Mouse (Mus musculus) left cerebral cortex, adult 2 months (tissue): ENCODE measurements at regions not wholly inside any gene's neighbourhood (a gene's known extent, or its start where the extent isn't known, plus 50 kb on each side); places are given as distances from the start of the nearest gene placed in this dataset.

Source experiments
- DNase-seq, 2 experiments: peaks; one replicate each; pipeline ENCODE4 v3.0.0; 2021 to 2022; ENCODE audit warnings: low spot score in 2 of 2, mixed read lengths in 1 of 2; ENCODE audit errors: extremely low spot score in 1 of 2
- H3K27ac ChIP-seq: fragments of 200-600 bp; 2 replicates; pipeline ENCODE4 v1.8.1; 2022
- H3K4me3 ChIP-seq: fragments of 200-600 bp; 2 replicates; pipeline ENCODE4 v1.8.1; 2022
- CTCF ChIP-seq: fragments of 200-600 bp; IDR thresholded peaks from 2 replicates; pipeline ENCODE4 v1.8.1; 2022; ENCODE audit warnings: antibody characterized with exemption, mild to moderate bottlenecking, moderate library complexity
- intact Hi-C: fragments of 180-260 bp; cut with DNase I; formaldehyde crosslinking; loops from one replicate; pipeline ENCODE4 v1.15.1; 2025

- H3K27ac ChIP-seq, result no peak overlapping the region
- no peak for TF ChIP-seq CTCF
- intact Hi-C loops, result no loop called here
- H3K4me3 ChIP-seq, result no peak overlapping the region
- DNase-seq, result no peak
These were observed 525.6 kb upstream of the Man1a start for GRCm38 (mm10) chr10:54601993-54602392.

GRCm38 (mm10) chr10:54595072-54595471 lies 518.7 kb upstream of the Man1a start:
- DNase-seq, result no peak
- intact Hi-C loops, result no loop called here
- H3K4me3 ChIP-seq, result no peak overlapping the region
- H3K27ac ChIP-seq, result no peak overlapping the region
- TF ChIP-seq CTCF, result no peak

DNA sequence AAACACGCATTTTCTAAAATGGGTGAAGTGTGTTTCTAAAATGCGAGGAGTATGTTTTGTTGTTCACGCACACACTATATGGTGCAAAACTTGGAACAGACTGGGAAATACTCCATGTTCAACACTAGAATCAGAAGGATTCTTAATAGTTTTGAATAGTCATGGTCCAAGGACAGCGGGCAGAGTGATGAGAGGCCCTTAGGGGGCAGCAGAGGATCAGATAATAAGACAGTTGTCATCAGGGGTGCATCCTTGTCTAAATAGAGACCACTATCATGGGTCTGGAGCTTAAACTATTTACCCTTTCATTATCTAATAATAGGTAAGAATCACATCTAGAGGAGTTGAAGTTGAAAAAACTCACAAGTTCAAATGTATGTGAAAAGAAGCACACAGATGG lies 482.2 kb upstream of the Man1a start:
- peak; percentile 59 for TF ChIP-seq CTCF
- intact Hi-C loops, result loop anchor here (1.0 to 10.0 kb wide), 5 partner anchors 481 to 1779 kb away; partner anchors contain the start of gene Man1a
- Histone ChIP-seq H3K4me3 (no peak overlapping the region), H3K27ac (no peak overlapping the region)
- DNase-seq, result no peak

GRCm38 (mm10) chr10:54551734-54552397 lies 475.5 kb upstream of the Man1a start:
- TF ChIP-seq CTCF, result no peak

GRCm38 (mm10) chr10:54550665-54551064 lies 474.3 kb upstream of the Man1a start:
- Histone ChIP-seq H3K27ac (no peak overlapping the region), H3K4me3 (no peak overlapping the region)
- TF ChIP-seq CTCF, result no peak
- intact Hi-C loops, result loop anchor here (10.0 kb wide), 2 partner anchors 686 to 1214 kb away; no protein-coding TSS in a partner anchor
- no peak for DNase-seq

More at GRCm38 (mm10) chr10:54551734-54552397, 475.5 kb upstream of the Man1a start:
- H3K4me3 ChIP-seq, result no peak overlapping the region
- H3K27ac ChIP-seq, result no peak overlapping the region
- DNase-seq, result peak in 1 of 2 experiments; percentile 27
- intact Hi-C loops, result loop anchor here (10.0 kb wide), 2 partner anchors 687 to 1213 kb away; no protein-coding TSS in a partner anchor

DNA sequence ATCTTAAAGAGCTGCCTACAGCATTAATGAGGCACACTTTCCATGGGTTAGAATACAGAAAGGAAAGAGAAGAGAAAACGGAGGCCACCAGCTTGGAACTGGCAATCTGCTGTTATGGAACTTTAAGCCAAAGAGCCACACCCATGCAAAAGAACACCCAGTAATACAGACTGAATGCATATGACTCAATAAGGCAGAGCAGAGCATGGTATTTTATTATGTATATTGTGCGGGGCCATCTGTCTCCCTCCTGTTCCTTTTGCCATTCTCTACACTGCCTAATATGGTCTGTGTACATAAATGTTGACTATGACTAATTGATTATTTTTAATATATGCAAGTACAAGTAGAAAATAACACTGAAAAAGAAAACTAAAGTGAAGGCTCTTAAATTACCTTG lies 472.6 kb upstream of the Man1a start:
- H3K27ac ChIP-seq, result no peak overlapping the region
- DNase-seq, result no peak
- TF ChIP-seq CTCF, result no peak
- no peak overlapping the region for H3K4me3 ChIP-seq
- intact Hi-C loops, result loop anchor here (5.0 kb wide), 1 partner anchor 102 kb away; no protein-coding TSS in a partner anchor

GRCm38 (mm10) chr10:54548526-54548925 lies 472.1 kb upstream of the Man1a start:
- no peak for DNase-seq
- no peak overlapping the region for H3K4me3 ChIP-seq
- TF ChIP-seq CTCF, result no peak
- intact Hi-C loops, result loop anchor here (5.0 kb wide), 1 partner anchor 101 kb away; no protein-coding TSS in a partner anchor
- H3K27ac ChIP-seq, result no peak overlapping the region

GRCm38 (mm10) chr10:54532581-54532980 lies 456.2 kb upstream of the Man1a start:
- intact Hi-C loops, result no loop called here
- no peak overlapping the region for H3K27ac ChIP-seq
- no peak for TF ChIP-seq CTCF
- DNase-seq, result no peak
- H3K4me3 ChIP-seq, result no peak overlapping the region

GRCm38 (mm10) chr10:54510776-54511175 lies 434.4 kb upstream of the Man1a start:
- Histone ChIP-seq H3K27ac (no peak overlapping the region), H3K4me3 (no peak overlapping the region)
- no peak for DNase-seq
- no peak for TF ChIP-seq CTCF
- intact Hi-C loops, result no loop called here

DNA sequence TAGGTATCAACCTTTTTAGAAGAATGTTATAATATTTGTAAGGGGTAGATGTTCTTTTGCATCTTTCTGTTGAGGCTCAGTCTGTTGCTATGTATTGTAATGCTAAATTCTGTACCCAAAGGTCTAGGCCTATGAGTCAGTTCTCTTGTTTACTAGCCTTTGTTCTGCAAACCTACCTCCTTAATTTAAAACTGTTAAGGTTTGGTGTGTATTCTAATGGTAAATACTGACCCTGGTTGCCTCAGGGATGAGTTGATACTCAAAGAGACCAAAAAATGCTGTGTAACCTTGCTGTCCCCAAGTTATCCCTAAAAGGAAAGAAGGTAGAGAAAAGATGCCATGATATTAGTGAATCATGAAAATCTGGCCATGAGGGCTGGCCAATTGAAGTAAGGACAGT lies 433.4 kb upstream of the Man1a start:
- Histone ChIP-seq H3K4me3 (no peak overlapping the region), H3K27ac (no peak overlapping the region)
- no peak for TF ChIP-seq CTCF
- intact Hi-C loops, result no loop called here
- DNase-seq, result no peak
